Mouse (Mus musculus): ENCODE results near the gene Camta1. TPM values are rescaled to one million over a fixed set of nuclear protein-coding genes. Genes with fewer than 3 reads are reported as not detected.

Camta1 gene
- total RNA-seq, 2 experiments from 2014 or later = 200 to 223 TPM

DNA sequence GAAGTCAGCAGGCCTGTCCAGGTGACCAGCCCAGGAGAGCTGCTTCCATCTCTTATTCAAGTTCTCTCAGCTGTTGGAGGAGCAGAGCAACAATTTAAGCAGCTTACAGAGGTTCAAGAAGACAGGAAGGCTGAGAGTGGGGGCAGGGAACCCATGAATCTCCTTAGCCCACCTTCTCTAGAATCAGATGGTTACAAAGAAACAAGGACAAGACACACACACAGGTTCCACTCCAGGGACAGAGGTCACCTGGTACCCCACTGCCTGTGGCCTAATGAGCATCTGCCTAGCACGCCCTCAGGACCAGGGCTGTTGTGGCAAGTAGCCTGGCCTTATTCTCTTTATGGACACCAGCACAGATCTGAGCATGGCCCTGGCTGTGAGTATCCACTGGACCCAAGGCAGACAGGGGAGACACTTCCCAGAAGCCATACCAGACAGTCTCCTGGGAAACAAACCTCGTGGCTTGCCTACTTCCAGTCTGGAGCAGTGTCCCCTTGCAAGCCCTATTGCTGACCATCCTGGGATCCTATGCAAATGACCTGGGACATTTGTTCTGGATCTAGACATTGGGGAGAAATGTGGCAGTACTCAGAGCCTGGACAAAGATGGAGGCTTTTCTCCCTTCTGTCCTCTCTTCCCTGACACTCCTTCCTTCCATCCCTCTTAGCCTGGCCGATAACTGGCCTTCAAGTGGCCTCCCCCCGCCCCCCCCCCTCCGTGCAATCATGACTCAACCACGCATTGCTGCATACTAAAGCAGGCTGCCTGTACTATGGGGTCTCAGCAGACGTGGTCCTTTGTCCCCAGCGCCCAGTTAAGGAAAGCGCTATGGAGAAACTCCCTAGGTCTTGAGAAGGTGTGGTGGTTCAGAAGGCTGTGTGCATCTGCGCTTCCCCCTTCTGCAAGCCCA, 733.8 kb downstream of the Camta1 start:
- intact Hi-C loops (cut with DNase I) = loop anchor here (2.0 kb wide), 1 partner anchor 19 kb away; no protein-coding TSS in a partner anchor
- no peak for DNase-seq (ENCODE audit: extremely low spot score in 1 of 2, low spot score in 2 of 2)

DNA sequence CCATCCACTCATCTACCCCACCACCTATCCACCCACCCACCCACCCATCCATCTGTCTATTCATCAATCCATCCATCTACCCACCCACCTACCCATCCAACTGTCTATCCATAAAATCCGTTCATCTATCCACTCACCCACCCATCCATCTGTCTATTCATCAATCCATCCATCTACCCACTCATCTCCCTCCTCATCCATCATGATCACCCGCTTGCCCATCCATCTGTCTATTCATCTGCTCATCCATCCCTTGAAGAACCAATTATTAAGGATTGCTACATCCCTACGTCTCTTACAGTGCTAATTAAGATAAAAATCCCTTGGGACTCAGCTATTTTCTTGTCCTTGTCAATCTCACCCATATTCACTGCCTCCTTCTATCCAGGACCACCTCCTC, 742.8 kb downstream of the Camta1 start:
- intact Hi-C loops (cut with DNase I) = no loop called here
- no peak for DNase-seq (ENCODE audit: extremely low spot score in 1 of 2, low spot score in 2 of 2)

DNA sequence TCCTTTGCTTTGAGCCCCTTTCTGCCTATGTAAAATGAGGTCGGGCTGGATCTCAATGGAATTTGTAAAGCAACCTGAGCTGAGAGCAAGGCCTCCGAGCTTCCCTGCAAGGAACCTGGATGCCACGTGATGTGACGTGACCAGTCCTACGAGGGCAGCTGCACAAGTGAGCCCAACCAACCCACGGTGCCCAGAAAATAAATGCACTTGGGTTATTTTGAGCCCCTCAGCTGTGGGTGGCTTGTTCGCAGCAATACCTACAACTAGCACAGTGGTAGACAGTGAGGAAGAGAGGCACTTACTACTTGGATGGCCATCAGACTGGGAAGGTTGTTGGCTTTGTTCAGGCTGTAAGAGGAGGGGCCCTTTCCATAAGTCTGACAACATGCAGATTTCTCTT, 747.1 kb downstream of the Camta1 start:
- no peak for DNase-seq (ENCODE audit: extremely low spot score in 1 of 2, low spot score in 2 of 2)

DNA sequence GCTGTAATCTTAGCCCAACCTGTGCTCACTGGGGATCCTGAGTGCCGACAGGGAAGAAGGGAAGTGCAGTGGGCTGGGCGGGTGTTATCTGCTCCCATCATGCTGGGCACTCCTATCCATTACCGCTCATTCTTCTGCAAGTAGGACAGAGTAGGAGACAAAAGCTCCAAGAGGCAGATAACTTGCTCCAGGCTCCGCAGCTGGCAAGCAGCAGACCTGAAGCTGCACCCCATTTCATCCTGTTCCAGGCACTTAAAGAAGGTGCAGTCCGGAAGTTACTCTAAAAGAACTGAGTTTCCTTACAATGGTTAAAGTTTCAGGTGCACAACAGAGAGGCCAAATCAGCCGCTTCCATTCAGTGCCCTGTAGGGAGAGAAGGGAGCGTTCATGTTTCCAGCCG, 750.5 kb downstream of the Camta1 start:
- DNase-seq (ENCODE audit: extremely low spot score in 1 of 2, low spot score in 2 of 2) = no peak
- intact Hi-C loops (cut with DNase I) = no loop called here

More for the DNA sequence above, 747.1 kb downstream of the Camta1 start:
- intact Hi-C loops (cut with DNase I) = no loop called here

DNA sequence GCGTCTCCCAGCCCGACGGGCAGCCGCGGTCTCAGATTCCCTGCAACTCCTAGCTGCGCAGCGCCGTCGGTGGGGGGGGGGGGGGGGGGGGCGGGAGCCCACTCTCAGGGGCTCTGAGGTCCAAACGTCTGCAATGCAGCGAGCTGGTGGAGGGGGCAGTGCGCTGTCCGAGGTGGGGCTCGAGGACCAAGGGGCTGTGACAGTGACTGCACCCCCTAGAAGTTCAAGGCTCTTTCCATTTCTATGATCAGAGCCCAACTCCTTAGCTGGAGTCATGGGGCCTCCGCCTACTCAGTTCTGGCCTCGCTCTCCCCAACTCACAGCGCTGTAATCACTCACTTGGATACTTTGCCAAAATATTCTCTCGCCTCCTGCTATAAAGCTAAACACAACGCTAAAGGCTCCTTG, 752.8 kb downstream of the Camta1 start:
- no peak for DNase-seq (ENCODE audit: extremely low spot score in 1 of 2, low spot score in 2 of 2)
- intact Hi-C loops (cut with DNase I) = loop anchor here (2.0 kb wide), 1 partner anchor 20 kb away; no protein-coding TSS in a partner anchor

DNA sequence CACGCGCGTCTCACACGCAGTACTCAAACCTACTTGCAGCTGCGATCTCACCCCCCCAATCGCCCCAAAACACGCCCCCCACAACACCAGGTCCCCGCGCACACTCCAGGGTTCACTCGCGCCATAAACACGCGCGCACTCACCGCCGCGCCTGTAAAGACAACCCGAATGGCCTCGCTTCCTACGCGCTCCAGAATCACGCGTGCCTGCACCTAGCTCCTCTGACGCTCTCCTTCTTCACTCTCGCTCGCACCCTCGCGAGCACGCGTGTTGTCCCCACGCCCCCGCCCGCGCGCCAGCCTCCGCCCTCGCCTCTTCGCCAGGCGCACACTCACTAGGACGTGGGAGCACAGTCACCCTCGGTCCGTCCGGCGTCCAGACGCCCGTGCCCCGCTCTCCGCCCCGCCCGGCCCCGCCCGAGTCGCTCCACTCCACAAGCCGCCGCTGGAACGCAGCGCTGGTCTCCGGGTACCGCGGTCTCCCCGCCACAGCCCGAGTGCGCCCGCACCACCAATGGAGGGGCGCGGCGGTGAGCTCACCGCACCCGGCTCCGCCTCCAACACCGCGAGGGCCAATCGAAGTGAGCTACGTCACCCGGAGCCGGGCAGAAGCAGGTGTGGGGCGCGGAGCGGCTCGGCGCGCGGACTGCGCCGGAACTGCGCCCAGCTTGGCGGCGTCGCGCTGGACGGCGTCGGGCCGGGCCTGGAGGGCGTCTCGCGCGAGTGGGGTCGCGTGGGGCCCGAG, 753.5 kb downstream of the Camta1 start:
- peak; percentile 86 to 94 for DNase-seq (ENCODE audit: extremely low spot score in 1 of 2, low spot score in 2 of 2)
- intact Hi-C loops (cut with DNase I) = loop anchor here (2.0 kb wide), 1 partner anchor 21 kb away; no protein-coding TSS in a partner anchor

DNA sequence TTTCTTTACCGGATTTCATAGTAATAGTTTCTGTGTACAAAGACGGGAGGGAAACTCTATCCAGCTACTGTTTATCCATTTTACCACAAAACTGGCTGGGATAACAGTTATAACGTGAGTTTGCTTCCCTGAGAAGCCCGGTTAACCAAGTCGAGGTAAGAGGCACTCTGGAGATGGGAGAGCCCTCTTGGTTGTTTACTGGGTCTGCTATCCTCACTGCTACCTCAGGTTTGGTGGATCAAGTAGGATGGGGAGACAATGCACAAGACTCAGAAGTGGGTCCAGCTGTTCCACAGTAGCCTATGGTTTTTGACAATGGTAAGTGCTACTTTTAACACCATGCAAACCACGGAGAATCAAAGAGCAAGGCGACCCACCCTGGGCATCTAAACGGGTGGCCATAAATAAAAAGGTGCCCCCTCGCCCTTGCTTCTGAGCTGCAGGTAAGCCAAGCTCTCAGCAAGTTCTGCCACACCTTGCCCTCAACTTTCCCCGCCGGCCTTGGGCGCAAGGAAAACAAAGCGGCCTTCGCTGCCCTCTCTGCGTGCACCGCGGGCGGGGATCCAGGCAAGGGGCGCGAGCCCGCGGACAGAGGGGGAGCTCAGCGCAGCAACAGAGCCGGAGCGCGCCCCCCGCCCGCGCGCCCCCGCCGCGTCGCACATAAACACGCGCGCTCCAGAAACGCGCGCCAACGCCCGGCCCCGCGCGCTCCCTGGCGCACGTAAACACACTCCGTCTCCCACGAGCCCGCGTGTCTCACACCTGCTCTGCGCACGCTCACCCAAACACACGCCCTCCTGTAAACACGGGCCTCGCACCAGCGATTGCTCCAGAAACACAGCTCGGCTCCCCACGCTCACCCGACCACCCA, 754.3 kb downstream of the Camta1 start:
- peak; percentile 57 to 69 for DNase-seq (ENCODE audit: extremely low spot score in 1 of 2, low spot score in 2 of 2)
- intact Hi-C loops (cut with DNase I) = loop anchor here (2.0 kb wide), 1 partner anchor 21 kb away; no protein-coding TSS in a partner anchor

DNA sequence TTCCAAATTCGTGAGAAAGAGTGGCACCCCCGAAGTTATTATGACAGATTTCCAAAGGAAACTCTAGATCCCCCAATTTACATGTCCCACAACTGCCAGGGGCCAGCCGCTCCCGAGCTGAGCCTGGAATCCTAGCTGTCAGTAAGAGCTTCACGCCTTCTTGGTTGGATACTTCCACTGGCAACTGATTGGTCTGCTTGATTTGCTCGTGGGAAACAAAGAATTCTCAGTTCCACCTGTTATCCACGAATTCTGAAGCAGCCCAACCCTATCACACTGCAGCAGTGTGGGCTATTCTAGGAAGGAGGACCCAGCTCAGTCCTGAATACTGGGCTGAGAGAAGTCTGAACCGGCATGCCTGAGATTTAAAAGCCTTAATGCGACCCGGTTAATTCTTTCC, 755.2 kb downstream of the Camta1 start:
- DNase-seq (ENCODE audit: extremely low spot score in 1 of 2, low spot score in 2 of 2) = no peak
- intact Hi-C loops (cut with DNase I) = no loop called here

DNA sequence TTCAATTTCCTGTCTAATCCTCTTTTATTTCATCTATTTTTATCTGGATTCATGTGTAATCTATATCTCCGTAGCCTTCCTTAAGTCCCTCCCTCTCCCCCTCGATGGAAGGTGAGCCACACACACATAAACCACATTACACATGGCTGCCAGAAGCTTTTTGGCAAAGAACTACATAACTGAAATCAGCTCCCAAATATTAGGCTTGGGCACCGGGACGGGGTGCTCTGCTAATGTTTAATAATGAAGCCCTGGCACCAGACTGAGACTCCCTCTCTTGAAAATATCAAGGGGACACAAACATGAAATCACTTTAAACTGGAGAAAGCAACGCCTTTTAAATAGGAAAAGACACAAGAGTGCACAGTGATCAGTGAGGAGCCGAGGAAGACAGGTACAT, 755.8 kb downstream of the Camta1 start:
- no peak for DNase-seq (ENCODE audit: extremely low spot score in 1 of 2, low spot score in 2 of 2)
- intact Hi-C loops (cut with DNase I) = no loop called here

DNA sequence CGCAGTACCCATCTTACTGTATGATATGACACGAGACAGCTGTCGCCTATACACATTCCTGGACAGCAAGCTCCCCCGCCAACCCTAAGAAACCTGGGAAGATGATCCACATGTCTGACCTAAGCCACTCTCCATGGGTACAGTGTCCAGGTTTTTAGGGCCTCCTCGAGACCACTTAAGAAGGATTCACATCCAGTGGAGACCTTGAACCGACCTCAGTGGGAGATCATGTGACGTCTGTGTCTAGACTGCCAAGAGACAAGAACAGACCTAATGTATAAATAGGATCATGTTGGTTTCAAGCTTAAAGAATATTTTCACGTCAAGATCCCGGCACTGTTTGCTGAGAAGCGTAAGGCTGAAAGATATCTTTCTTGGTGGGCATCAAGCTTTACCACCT, 757.5 kb downstream of the Camta1 start:
- DNase-seq (ENCODE audit: extremely low spot score in 1 of 2, low spot score in 2 of 2) = no peak
- intact Hi-C loops (cut with DNase I) = no loop called here

DNA sequence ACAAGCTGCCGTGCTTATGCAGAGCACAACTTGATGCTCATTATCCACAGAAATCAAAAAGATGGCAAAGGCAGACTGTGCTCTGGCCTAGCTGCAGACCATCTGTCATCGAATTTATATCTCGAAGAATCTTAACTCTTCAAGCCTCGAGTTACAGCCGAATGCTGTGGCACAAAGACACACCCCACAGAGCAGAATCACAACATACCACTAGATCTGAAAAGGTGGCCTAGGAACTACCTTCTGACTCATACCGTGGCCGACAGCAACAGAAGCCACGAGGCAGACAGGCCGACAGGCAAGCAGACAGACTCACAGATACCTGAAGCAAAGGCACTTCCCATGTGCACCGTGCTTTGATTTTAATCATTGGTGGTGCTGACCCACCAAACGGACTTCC, 758.0 kb downstream of the Camta1 start:
- intact Hi-C loops (cut with DNase I) = no loop called here
- DNase-seq (ENCODE audit: extremely low spot score in 1 of 2, low spot score in 2 of 2) = no peak

DNA sequence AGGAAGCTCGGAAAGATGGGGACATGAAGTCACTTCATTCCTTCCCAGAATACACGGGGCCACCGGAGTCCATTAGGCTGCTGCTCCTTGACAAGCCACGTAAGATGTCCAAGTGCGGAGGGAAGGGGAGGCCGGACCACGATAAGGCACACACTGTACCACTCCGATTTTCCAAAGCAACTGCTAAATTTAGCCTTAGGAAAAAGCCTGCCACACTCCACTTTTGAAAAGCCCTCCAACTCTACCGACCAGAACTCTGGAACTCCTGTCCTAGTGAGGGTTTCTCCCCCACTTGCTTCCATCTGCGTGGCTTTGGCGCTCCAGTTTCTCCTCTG, 764.6 kb downstream of the Camta1 start:
- intact Hi-C loops (cut with DNase I) = no loop called here
- DNase-seq (ENCODE audit: extremely low spot score in 1 of 2, low spot score in 2 of 2) = no peak

DNA sequence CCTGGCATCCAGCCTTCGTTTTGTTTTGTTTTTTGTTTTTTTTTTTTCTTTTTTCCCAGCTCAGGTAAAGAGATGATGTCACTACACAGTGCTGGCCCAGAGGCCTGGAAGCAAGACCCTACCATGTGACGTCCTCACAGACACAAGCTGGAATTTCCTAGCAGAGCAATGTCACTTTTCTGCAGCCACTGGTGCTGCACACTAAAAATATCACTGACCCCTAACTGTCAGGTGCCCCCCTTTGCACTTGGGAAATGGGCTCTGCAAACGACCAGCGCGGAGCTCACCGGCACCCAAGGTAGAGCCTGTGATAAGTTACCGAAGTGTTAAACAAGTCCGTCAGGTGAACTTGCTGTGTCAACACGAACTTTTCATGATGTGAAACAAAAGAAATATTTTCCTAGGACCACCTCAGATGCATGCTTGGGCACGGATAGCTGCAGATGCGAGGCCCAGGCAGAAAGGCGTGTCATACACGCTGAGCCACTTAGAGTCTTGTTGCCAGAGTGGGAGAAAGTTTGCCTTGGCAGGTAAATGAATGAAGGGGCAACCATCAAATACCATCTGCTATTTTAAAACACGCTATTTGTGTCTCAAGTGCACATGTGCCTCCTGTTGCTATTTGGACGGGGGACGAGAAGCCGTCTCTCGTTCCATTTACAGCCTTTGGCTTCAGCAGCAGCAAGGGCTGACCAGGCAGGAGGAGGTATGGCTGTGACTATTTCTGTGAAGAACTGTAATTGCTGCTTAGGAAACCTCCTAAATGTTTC, 765.2 kb downstream of the Camta1 start:
- intact Hi-C loops (cut with DNase I) = no loop called here
- no peak for DNase-seq (ENCODE audit: extremely low spot score in 1 of 2, low spot score in 2 of 2)

DNA sequence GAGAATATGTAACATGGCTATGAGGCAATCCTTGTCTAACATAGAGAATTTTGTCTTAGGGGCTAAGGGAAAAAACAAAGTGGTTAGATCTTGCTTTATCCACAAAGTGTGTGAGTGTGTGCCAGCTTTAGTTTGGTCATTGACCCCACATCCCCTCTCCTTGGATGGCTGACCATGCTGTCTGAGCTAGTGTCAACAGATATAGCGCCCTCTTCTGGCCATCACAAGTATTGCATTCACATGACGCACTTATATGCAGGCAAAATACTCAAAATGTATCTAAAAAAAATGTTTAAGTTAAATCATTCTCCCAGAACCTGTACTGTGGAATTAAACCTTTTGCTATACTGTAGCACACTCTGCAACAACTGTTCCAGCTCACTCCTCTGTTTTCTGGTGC, 766.5 kb downstream of the Camta1 start:
- intact Hi-C loops (cut with DNase I) = no loop called here
- peak in 1 of 2 experiments; percentile 63 for DNase-seq (ENCODE audit: extremely low spot score in 1 of 2, low spot score in 2 of 2)

DNA sequence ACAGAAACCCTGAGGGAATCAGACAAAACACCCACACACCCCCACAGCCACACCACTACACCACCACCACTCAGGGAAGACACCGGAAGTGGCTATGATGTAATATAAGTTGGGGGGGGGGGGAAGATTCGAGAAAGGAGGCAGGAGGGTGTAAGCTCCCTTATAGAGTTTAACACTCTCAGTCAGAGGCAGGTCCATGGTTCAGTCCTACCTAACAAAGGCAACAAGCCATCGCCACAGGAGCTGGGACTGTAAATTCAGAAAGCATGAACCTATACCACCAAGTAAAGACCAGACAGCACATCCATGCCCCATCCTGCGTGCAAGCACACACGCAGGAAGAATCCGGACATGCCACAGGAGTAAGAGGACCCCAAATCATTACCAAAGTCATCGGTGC, 772.4 kb downstream of the Camta1 start, which contains the start of gene Gm13090:
TSS of gene Gm13090 (plus strand) at position 301 of the 400 bp plus-strand sequence.
- intact Hi-C loops (cut with DNase I) = no loop called here
- no peak for DNase-seq (ENCODE audit: extremely low spot score in 1 of 2, low spot score in 2 of 2)

DNA sequence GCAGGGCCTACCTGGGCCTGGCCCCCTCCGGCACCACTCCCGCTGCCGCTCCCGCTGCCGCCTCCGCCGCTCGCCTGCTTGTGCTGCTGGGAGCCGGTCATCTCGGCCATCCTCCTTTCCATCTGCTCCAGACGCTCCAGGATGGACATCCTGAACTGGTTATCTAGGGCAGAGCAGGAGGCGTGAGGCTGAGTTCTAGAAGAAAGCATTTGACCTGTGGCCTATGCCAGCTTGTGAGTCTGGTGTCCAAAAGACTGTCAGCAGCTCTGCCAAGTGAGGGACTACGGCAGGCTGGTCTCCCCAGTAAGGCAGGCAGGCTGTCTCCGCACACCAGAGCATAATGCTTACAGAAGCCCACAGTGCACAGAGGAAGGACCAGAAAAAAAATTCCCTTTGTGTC, 772.9 kb downstream of the Camta1 start:
- DNase-seq (ENCODE audit: extremely low spot score in 1 of 2, low spot score in 2 of 2) = no peak
- intact Hi-C loops (cut with DNase I) = no loop called here

DNA sequence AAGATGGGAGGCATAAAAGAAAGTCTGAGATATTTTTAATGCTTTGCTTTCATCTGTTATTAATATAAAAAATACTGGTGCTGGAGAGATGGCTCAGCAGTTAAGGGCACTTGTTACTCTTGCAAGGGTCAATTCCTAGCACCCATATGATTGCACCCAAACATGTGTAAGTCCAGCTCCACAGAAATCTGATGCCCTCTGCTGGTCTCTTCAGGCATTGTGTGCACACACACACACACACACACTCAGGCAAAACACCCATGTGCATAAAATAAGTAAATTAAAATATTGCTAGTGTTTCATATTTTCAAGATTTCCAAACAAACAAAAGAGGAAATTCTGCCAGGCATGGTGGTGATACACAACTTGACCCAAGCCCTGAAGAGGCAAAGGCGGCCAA, 774.3 kb downstream of the Camta1 start:
- intact Hi-C loops (cut with DNase I) = no loop called here
- no peak for DNase-seq (ENCODE audit: extremely low spot score in 1 of 2, low spot score in 2 of 2)

DNA sequence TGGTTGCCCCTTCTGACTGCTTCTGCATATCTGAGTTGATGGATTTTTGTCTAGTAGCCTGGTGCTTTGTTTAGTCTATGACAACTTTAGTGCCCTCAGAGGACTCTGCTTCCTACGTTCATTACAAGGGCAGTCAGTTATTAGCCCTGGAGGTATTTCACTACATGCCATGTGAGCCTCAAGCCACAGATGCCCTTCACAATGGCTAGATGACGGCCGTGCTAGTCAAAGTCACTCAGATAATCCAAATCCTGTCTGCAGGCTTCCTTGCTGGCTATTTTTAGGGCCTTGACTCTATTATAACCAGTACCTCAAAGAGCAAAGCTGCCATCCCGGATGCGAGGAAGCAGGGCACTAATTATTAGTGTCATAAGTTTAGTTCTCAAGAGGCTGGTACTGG, 778.6 kb downstream of the Camta1 start:
- intact Hi-C loops (cut with DNase I) = no loop called here
- DNase-seq (ENCODE audit: extremely low spot score in 1 of 2, low spot score in 2 of 2) = no peak
